Mouse (Mus musculus): ENCODE results near the gene Srprb. TPM values are rescaled to one million over a fixed set of nuclear protein-coding genes. Genes with fewer than 3 reads are reported as not detected.

Srprb gene
- total RNA-seq, 1 experiment from 2014 or later = 14.6 TPM

DNA sequence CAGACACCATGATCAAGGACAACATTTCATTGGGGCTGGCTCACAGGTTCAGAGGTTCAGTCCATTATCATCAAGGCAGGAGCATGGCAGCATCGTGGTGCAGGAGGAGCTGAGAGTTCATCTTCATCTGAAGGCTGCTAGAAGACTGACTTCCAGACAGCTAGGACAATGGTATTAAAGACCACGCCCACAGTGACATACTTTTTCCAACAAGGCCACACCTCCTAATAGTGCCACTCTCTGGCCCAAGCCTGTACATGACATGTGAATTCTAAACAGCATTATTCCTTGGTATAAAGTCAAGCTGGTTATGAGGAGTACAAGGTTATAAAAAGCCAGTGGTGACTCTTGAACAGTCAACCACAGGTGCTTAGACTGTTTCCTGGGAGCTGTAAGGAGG lies 47.4 kb downstream of the Srprb start:
- ATAC-seq (replicated peaks; ENCODE audit: insufficient number of reproducible peaks, low FRiP score, low TSS enrichment, poor library complexity, severe bottlenecking) = no peak

DNA sequence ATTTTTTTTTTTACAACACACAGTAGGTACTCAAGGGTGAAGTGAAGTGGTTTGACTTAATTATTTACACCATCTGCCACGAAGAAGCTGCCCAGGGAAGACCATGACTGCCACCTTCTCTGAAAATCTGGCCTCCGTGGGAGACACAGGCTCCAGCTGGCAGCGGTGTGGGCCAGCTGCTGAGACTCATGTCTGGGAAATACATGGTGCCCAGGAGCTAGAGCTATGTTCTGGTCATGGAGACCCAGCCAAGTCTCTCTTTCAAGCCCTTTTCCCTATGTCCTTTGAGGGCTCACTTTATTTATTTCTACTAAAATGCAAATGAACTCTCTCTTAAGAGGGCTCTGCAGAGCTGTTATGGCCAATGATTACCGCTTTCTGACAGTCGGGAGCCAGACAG lies 48.7 kb downstream of the Srprb start:
- no peak for ATAC-seq (replicated peaks; ENCODE audit: insufficient number of reproducible peaks, low FRiP score, low TSS enrichment, poor library complexity, severe bottlenecking)

DNA sequence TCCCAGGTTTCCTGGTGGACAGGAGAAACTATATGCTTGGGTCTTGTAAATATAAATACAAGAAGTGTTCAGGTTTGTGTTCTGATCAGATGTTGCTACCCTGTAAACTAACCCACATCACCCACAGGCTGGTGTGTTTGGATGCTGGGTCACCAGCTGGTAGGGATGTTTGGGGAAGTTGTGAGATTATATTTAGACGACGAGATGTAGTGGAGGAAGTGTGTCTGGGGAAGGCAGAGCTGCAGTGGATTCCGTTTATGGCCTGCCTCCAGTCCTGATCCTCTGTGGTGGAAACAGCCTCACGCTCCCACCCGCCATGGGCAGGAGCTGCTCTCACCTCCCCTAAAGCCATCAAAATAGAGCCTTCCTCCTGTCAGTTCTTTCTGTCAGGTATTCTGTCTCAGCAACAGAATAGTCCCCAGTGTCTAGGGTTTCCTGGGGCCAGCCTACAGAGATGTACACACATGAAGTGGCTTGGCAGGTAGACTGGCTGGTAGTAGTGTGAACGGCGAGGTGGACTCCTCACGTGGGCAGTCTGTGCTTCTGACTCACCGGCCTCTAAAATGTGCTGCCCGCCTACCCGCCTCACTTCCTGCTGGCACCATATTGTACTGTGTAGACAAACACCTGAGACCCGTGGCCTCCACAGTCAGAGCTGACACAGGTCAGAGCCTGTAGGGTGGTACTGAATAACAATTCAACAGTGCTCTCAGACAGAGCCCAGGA lies 52.7 kb downstream of the Srprb start:
- ATAC-seq (replicated peaks; ENCODE audit: insufficient number of reproducible peaks, low FRiP score, low TSS enrichment, poor library complexity, severe bottlenecking) = no peak

DNA sequence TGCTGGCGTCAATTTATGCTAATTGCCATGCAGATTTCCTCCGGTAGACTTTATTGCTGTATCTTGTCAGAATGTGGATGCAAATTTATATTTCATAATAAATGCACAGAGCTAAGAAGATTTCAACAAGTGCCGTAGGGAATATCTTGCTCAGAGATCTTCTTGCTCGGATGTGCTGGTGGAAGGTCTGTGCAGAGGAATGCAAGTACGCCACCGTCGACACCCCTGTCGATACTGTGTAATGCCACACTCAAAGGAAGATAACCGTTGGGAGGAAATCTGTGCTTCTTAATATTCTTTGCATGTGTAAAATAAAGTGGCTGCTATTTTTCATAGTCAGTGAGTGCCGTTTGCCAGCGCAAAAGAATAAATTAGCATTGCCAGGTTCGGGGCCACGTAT lies 54.8 kb downstream of the Srprb start:
- no peak for ATAC-seq (replicated peaks; ENCODE audit: insufficient number of reproducible peaks, low FRiP score, low TSS enrichment, poor library complexity, severe bottlenecking)

DNA sequence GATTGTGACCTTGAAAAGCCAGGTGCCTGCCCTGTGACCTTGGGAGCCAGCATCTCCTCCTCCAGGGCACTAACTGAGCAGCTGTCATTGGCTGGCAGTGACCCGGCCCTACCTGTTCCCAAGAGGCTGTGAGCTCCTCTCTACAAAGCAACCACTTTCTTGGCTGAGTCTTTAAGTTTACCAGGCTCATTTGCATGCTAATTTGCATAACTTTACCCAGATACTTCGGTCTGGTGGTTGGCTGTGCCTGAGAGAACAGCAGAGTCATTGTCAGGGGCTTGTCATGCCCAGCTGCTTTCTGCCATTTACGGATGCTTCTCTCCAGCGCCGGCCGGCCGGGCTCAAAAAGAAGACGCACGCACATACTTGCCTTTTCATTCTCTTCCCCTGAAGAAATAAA lies 55.2 kb downstream of the Srprb start:
- ATAC-seq (replicated peaks; ENCODE audit: insufficient number of reproducible peaks, low FRiP score, low TSS enrichment, poor library complexity, severe bottlenecking) = no peak

DNA sequence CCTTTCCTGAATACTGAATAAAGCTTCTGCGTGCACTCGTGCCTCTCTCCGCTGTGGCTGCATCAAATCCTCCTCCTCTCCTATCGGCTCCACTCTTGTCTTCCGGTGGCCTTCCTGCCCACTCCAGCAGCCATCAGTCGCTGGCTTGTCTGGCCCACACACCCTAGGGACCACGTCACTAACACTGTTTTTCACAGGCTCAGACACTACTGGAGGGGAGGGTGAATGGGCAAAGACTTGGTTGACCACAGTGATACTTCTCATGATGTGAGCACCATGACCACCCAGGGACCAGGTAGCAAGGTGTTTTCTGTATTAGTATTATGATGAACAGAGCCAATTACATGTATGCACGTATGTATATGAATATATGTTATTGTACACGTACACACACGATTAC lies 55.7 kb downstream of the Srprb start:
- ATAC-seq (replicated peaks; ENCODE audit: insufficient number of reproducible peaks, low FRiP score, low TSS enrichment, poor library complexity, severe bottlenecking) = no peak

DNA sequence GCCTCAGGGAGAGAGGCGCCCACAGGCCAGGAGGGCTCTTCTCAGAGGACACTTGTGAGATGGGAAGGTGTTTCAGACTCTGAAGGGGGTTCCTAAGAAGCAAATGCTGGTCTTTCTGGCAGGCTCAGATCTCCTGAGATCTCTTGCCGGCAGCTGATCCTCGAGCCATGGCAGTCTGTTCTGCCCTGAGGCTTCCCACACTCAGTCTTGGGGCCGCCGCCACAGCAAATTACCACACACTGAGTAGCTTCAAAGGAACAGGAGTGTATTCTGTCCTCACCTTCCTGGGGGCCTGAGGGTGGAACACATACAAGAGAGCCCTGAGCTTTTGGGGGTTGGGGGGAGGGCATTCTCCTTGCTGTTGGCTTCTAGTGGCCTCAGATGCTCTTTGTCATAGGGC lies 56.6 kb downstream of the Srprb start:
- ATAC-seq (replicated peaks; ENCODE audit: insufficient number of reproducible peaks, low FRiP score, low TSS enrichment, poor library complexity, severe bottlenecking) = no peak

DNA sequence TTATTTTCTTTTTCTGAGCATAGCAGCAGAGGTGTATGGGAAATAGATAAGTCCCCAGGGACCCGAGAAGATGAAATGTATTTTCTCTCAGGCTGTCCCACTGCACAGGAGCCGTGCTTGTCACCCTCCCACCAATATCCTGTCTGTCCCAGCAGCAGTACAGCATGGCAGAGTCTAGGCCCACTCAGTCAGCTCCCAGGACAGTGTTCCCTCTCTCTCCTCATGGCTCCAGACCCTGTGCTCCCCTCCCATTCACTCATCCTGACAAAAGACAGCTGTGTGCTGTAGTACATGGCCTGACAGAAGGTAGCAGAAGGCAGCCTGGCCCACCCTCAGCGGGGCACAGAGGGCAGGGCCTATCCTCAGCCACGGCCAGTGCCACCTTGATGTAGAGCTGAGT lies 58.1 kb downstream of the Srprb start:
- no peak for ATAC-seq (replicated peaks; ENCODE audit: insufficient number of reproducible peaks, low FRiP score, low TSS enrichment, poor library complexity, severe bottlenecking)

DNA sequence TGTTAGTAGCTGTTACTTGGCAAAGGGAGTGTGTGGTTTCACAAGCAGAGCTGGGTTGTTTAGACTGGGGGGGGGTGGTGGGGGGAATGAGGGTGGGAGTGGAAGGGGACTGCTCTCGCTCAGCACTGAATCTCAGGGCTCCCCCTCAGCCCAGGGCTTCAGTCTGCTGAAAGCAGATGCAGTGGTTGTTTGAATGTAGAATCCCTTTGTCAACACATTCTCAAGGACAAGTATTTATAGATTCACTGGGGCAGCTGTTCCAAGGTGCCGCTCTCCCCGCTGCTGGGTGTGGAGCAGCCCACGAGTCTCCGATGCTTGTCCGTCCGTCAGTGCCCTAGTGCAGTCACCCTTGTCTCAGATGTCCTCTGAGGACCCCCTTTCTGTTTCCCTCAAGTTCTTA lies 60.7 kb downstream of the Srprb start:
- ATAC-seq (replicated peaks; ENCODE audit: insufficient number of reproducible peaks, low FRiP score, low TSS enrichment, poor library complexity, severe bottlenecking) = no peak

DNA sequence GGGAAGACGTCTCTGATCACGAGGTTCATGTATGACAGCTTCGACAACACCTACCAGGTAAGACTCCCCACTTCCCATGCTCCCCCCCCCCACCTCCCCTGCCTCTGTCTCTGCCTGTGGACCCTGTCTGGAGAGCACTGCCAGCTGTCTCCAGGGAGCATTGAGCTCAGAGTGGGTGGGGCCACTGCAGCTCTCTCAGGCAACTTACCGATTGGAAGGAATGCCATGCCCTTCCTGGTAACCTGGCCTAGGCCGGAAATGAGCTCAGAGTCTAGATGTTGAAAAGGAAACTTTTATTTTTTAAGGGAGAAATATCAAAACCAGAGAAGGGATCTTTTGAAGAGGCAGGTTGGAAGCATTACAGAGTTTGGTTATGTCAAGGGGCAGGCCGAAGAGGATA lies 61.6 kb downstream of the Srprb start:
- ATAC-seq (replicated peaks; ENCODE audit: insufficient number of reproducible peaks, low FRiP score, low TSS enrichment, poor library complexity, severe bottlenecking) = no peak

DNA sequence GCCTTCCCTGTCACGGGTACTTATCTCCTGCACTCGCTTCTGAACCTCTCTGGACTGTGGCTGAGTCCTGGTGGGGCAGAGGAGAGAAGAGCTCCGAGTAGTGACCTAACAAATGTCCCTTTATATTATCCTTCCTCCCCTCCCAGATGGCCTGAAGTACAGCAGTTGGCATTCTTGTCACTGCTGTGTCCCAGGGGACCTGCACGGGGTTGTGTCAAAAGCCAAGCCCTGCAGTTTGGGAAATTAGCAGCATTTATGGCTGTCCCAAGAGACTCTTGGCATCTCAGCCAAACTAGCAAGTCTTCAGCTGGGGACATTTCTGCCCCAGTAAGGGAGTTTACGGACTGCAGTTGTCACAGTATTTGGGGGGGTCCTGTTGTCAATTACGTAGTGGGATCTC lies 62.5 kb downstream of the Srprb start:
- no peak for ATAC-seq (replicated peaks; ENCODE audit: insufficient number of reproducible peaks, low FRiP score, low TSS enrichment, poor library complexity, severe bottlenecking)

Other genes with a start within 250 kb of the Srprb start
- not detected in 3 replicates for gene Slco2a1, start 213.4 kb downstream of the Srprb start, total RNA-seq (2017)
- 0.48 to 6.9 TPM (median 4.3 TPM) in 3 replicates for gene Rab6b, start 90.3 kb downstream of the Srprb start, total RNA-seq (2017)
- gene Gm20425, start 28.2 kb upstream of the Srprb start, total RNA-seq (2017) = not detected in 3 replicates
- 160 to 219 TPM (median 198 TPM) in 3 replicates for gene Trf, start 28.3 kb upstream of the Srprb start, total RNA-seq (2017)
- gene 1300017J02Rik, start 102.9 kb upstream of the Srprb start, total RNA-seq (2017) = 3.5 TPM in 1 of 3 replicates, not detected in the others
- gene Topbp1, start 103.1 kb upstream of the Srprb start, total RNA-seq (2017) = 71.1 to 109 TPM (median 75.5 TPM) in 3 replicates
- 141 to 176 TPM (median 159 TPM) in 3 replicates for gene Cdv3, start 163.7 kb upstream of the Srprb start, total RNA-seq (2017)